Mouse (Mus musculus) forebrain, embryonic 14.5 days (tissue): Measurements from ENCODE around the gene B3galt5. TPM values are rescaled to one million over a fixed set of nuclear protein-coding genes. Genes with fewer than 3 reads are reported as not detected.

Source experiments
- ATAC-seq: fragments of 200-750 bp; cut with Nextera tagmentation; 2 replicates; pipeline ENCODE4 v1.8.0; 2017; ENCODE audit warnings: mild to moderate bottlenecking, moderate library complexity
- DNase-seq: peaks from one replicate; pipeline ENCODE4 v3.0.0-alpha.2; 2015; ENCODE audit warnings: low spot score
- H3K27ac ChIP-seq: fragments of 300-500 bp; sonication (generic); 2 replicates; pipeline ENCODE4 v1.5.1; 2014; ENCODE audit warnings: low read depth, mild to moderate bottlenecking, control low read depth, low read length, moderate library complexity
- H3K27me3 ChIP-seq: fragments of 300-500 bp; sonication (generic); replicated peaks from 2 replicates; pipeline ENCODE4 v1.6.1; 2014; ENCODE audit warnings: low read length, control low read depth, mixed read lengths; ENCODE audit not compliant: control insufficient read depth, insufficient read depth
- H3K36me3 ChIP-seq: fragments of 300-500 bp; sonication (generic); 2 replicates; pipeline ENCODE4 v1.6.1; 2014; ENCODE audit warnings: low read length, control low read depth; ENCODE audit not compliant: control insufficient read depth, insufficient read depth
- H3K4me1 ChIP-seq: fragments of 300-500 bp; sonication (generic); 2 replicates; pipeline ENCODE4 v1.6.1; 2014; ENCODE audit warnings: antibody characterized with exemption, low read length, control low read depth; ENCODE audit not compliant: control insufficient read depth, insufficient read depth
- H3K4me2 ChIP-seq: fragments of 300-500 bp; sonication (generic); 2 replicates; pipeline ENCODE4 v1.6.1; 2014; ENCODE audit warnings: mild to moderate bottlenecking, control low read depth, low read length
- H3K4me3 ChIP-seq: fragments of 300-500 bp; sonication (generic); 2 replicates; pipeline ENCODE4 v1.5.1; 2014; ENCODE audit warnings: low read depth, low read length, control low read depth
- H3K9ac ChIP-seq: fragments of 300-500 bp; sonication (generic); 2 replicates; pipeline ENCODE4 v1.6.1; 2014; ENCODE audit warnings: mild to moderate bottlenecking, low read length, control low read depth, moderate library complexity
- H3K9me3 ChIP-seq: fragments of 300-500 bp; sonication (generic); replicated peaks from 2 replicates; pipeline ENCODE4 v1.6.1; 2016; ENCODE audit warnings: low read length, control low read depth, mixed read lengths; ENCODE audit not compliant: control insufficient read depth
- WGBS: fragments of 180-500 bp; shearing (Covaris S2); extraction: QIAGEN DNeasy Blood & Tissue Kit; methylation state at CpG from one replicate; pipeline ENCODE4 v1.1.7; 2014; 5-methylcytosine and 5-hydroxymethylcytosine counted together
- polyA plus RNA-seq: library from polyadenylated mRNA; unstranded; fragments of >200 nt; fragmentation: Nextera tagmentation; extraction: Ambion mirVana; gene quantifications from 2 replicates; pipeline ENCODE4 v1.2.1, GENCODE M21; 2014

The B3galt5 gene
- polyA plus RNA-seq, 1 experiment from 2014 or later, result 1.3 TPM

DNA sequence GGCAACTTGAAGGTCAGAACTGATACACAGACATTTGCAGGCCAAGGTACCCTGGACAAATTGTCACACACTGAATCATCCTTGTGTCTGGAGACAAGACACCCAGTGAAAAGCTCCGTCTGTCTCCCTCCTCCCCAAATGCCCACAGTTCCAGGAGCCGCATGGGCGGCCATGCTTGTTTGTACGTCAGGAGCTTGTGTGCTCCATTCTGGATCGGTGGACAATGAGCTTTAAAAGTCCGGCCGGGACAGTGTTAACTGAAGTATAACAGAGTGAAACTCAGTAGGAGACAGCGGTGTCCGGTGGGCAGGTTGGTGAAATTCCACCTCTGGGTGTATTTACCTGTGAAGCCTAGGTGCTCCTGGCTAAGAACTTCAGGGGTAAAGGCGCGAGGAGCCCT, 129.3 kb downstream of the B3galt5 start:
- Histone ChIP-seq H3K9me3 (no peaks in the 10 kb centered on the region), H3K9ac (no peak overlapping the region), H3K36me3 (no peaks in the 10 kb centered on the region), H3K4me3 (no peak overlapping the region), H3K4me2 (no peak overlapping the region), H3K27ac (no peak overlapping the region), H3K27me3 (no peaks in the 10 kb centered on the region), H3K4me1 (no peaks in the 10 kb centered on the region)
- DNase-seq (no peak), ATAC-seq (no peak)
- WGBS, result 88% methylated on average over 11 of the region's 11 CpGs

Other genes starting within 250 kb of the B3galt5 start
- 63.0 and 64.2 TPM in 2 replicates for gene Psmg1, start 244.8 kb upstream of the B3galt5 start, polyA plus RNA-seq
- gene Brwd1, start 153.3 kb upstream of the B3galt5 start, polyA plus RNA-seq, result 270 and 272 TPM in 2 replicates
- gene Hmgn1, start 108.1 kb upstream of the B3galt5 start, polyA plus RNA-seq, result 520 and 536 TPM in 2 replicates
- gene Wrb, start 90.4 kb upstream of the B3galt5 start, polyA plus RNA-seq, result 188 and 204 TPM in 2 replicates
- 1.1 and 1.4 TPM in 2 replicates for gene Lca5l, start 43.5 kb upstream of the B3galt5 start, polyA plus RNA-seq
- 0.60 and 1.4 TPM in 2 replicates for gene Sh3bgr, start 35.4 kb upstream of the B3galt5 start, polyA plus RNA-seq
- 0.06 TPM in 1 of 2 replicates, not detected in the other for gene Itgb2l, start 207.8 kb downstream of the B3galt5 start, polyA plus RNA-seq
- gene Pcp4, start 231.8 kb downstream of the B3galt5 start, polyA plus RNA-seq, result 204 and 211 TPM in 2 replicates